Comparison of ENCODE assay signal across 7 mouse cellular contexts in the genomic region with DNA sequence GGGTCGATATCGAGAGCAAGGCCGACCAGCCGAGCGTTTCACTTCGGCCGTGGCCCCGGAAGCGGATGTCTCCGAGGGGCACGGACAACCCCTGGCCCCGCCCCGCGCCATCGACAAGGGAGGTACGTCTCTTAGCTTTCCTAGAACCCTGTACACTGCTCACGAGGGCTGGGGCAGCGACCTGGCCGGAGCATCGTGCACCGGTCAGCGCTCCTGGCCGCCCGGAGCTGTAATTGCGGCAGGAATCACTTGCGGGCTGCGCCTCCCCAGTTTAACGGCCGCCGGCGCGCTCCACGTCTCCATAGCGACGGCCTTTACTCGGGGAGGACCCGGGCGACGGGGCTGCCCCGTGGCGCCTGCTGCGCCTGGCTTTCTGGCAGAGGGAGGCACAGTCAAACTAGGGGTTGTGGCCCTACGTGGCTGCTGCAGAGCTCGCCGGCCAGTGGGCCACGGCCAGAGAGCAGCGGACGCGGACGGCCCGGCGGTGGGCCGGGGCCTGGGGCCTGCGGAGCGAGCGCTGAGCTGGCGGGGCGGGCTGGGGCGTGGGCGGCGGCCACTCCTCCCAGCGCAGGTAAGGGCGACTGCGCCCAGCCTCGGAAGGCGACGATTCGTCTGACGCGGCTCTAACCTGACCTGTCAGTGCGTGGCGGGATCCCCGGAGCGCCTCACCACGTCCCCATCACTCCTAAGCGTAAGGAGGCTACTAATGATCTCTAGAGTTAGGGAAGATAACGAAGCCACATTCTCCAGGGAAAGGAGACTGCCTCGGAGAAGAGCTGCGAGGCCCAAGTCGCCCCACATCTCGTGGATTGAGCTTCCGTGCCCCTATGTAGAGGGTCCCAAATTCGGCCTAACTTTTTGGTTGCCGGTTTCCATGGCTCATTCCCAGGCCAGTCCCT. TPM values are rescaled to one million over a fixed set of nuclear protein-coding genes. Genes with fewer than 3 reads are reported as not detected.
A peak's percentile ranks its signal among the peaks of the same experiment; 100 is the strongest.
DNase-seq lines count a peak whose midpoint lies in the region; ATAC-seq and TF ChIP-seq lines count a peak whose summit lies in the region.

A gene (plus strand): TSS at position 94 of the 899 bp plus-strand sequence.
A gene (minus strand): TSS at position 366 of the 899 bp plus-strand sequence.

- H3K4me2 ChIP-seq in embryonic facial prominence, embryonic 13.5 days = peak within 1 kb of the TSS; percentile 76
- peak within 1 kb of the TSS; percentile 86 for H3K4me2 ChIP-seq in limb, embryonic 11.5 days (ENCODE audit: low read depth, severe bottlenecking)
- H3K4me2 ChIP-seq in midbrain, embryonic 13.5 days (replicated peaks) = peak within 1 kb of the TSS; percentile 83

- H3K36me3 ChIP-seq in embryonic facial prominence, embryonic 13.5 days = peaks cover 25% of the 10 kb centered on the region
- no peaks in the 10 kb centered on the region for H3K36me3 ChIP-seq in kidney, adult 2 months (ENCODE audit: control insufficient read depth, insufficient read depth, low read length)
- 0 out of 2 replicates have a peak, but pooled peaks cover 3% of the 10 kb centered on the region for H3K36me3 ChIP-seq in limb, embryonic 11.5 days (ENCODE audit: control insufficient read depth, insufficient read depth, low read length)
- H3K36me3 ChIP-seq in midbrain, embryonic 13.5 days = peaks cover 24% of the 10 kb centered on the region
- peaks cover 11% of the 10 kb centered on the region; the same call in 1 of the 2 replicates for H3K36me3 ChIP-seq in small intestine, adult 2 months (ENCODE audit: control insufficient read depth, insufficient read depth, low read length)

- H3K27me3 ChIP-seq in embryonic facial prominence, embryonic 13.5 days = no peaks in the 10 kb centered on the region
- no peaks in the 10 kb centered on the region for H3K27me3 ChIP-seq in kidney, adult 2 months (replicated peaks; ENCODE audit: control insufficient read depth, insufficient read depth, low read length)
- no peaks in the 10 kb centered on the region for H3K27me3 ChIP-seq in limb, embryonic 11.5 days (ENCODE audit: control insufficient read depth, insufficient read depth, low read length)
- H3K27me3 ChIP-seq in midbrain, embryonic 13.5 days = no peaks in the 10 kb centered on the region
- no peaks in the 10 kb centered on the region for H3K27me3 ChIP-seq in small intestine, adult 2 months (ENCODE audit: control insufficient read depth, insufficient read depth, low read length)

- TF ChIP-seq POLR2A in kidney, adult 2 months (IDR thresholded peaks at IDR 0.05; ENCODE audit: low read depth, low read length) = peak; percentile 64
- peak; percentile 63; the same call in 1 of the 2 replicates for TF ChIP-seq POLR2A in small intestine, adult 2 months (IDR thresholded peaks at IDR 0.05; ENCODE audit: low read depth, low read length)

- peak; percentile 90 for DNase-seq in adrenal gland, postnatal 25 days
- peak; percentile 90 to 94 for DNase-seq in heart, adult 18-20 months
- DNase-seq in kidney, adult 2 months = peak; percentile 91
- DNase-seq in limb, embryonic 11.5 days (ENCODE audit: low spot score) = peak; percentile 87

- H3K4me3 ChIP-seq in embryonic facial prominence, embryonic 13.5 days = peak within 1 kb of the TSS; percentile 95
- H3K4me3 ChIP-seq in kidney, adult 2 months (ENCODE audit: insufficient read depth, low read depth, low read length) = peak within 1 kb of the TSS; percentile 70
- peak within 1 kb of the TSS; percentile 91 for H3K4me3 ChIP-seq in limb, embryonic 11.5 days (ENCODE audit: low read depth, low read length)
- peak within 1 kb of the TSS; percentile 96 for H3K4me3 ChIP-seq in midbrain, embryonic 13.5 days (replicated peaks)
- H3K4me3 ChIP-seq in small intestine, adult 2 months (ENCODE audit: low read depth, low read length) = peak within 1 kb of the TSS; percentile 94

- H3K9ac ChIP-seq in embryonic facial prominence, embryonic 13.5 days = peak within 1 kb of the TSS; percentile 95
- H3K9ac ChIP-seq in limb, embryonic 11.5 days (ENCODE audit: low read length) = peak within 1 kb of the TSS; percentile 87
- H3K9ac ChIP-seq in midbrain, embryonic 13.5 days (replicated peaks) = peak within 1 kb of the TSS; percentile 94

- peak within 1 kb of the TSS; percentile 92 for H3K27ac ChIP-seq in embryonic facial prominence, embryonic 13.5 days
- peak within 1 kb of the TSS; percentile 68 for H3K27ac ChIP-seq in kidney, adult 2 months (ENCODE audit: insufficient read depth, low read depth, low read length)
- H3K27ac ChIP-seq in limb, embryonic 11.5 days (replicated peaks; ENCODE audit: low read depth, low read length) = peak within 1 kb of the TSS; percentile 89
- H3K27ac ChIP-seq in midbrain, embryonic 13.5 days = peak within 1 kb of the TSS; percentile 94
- H3K27ac ChIP-seq in small intestine, adult 2 months (ENCODE audit: insufficient read depth, low read depth, low read length) = peak within 1 kb of the TSS; percentile 79

- under 1% methylated on average over 82 of the region's 84 CpGs for WGBS in embryonic facial prominence, embryonic 13.5 days
- WGBS in kidney, adult 2 months = under 1% methylated on average over 76 of the region's 84 CpGs
- WGBS in limb, embryonic 11.5 days = under 1% methylated on average over 79 of the region's 84 CpGs
- under 1% methylated on average over 83 of the region's 84 CpGs for WGBS in midbrain, embryonic 13.5 days
- 1% methylated on average over 84 of the region's 84 CpGs for WGBS in small intestine, adult 2 months

- peak; percentile 92 for ATAC-seq in embryonic facial prominence, embryonic 13.5 days (ENCODE audit: insufficient number of reproducible peaks, insufficient read depth, low FRiP score, low TSS enrichment, low read depth)
- ATAC-seq in limb, embryonic 11.5 days (ENCODE audit: insufficient number of reproducible peaks, low FRiP score, low TSS enrichment, low read depth) = peak; percentile 85
- ATAC-seq in midbrain, embryonic 13.5 days = peak; percentile 96

- no peak for TF ChIP-seq CTCF in kidney, adult 2 months (conservative IDR thresholded peaks at IDR 0.05; ENCODE audit: insufficient read depth, insufficient read length, low read depth, low read length)
- no peak for TF ChIP-seq CTCF in small intestine, adult 2 months (IDR thresholded peaks at IDR 0.05; ENCODE audit: extremely low read depth, insufficient read length, insufficient replicate concordance, low read depth, low read length)

- peaks cover 17% of the 10 kb centered on the region for H3K4me1 ChIP-seq in embryonic facial prominence, embryonic 13.5 days
- H3K4me1 ChIP-seq in kidney, adult 2 months (ENCODE audit: control insufficient read depth, insufficient read depth, low read length) = peaks cover 2% of the 10 kb centered on the region; the same call in 1 of the 2 replicates
- H3K4me1 ChIP-seq in limb, embryonic 11.5 days (ENCODE audit: control insufficient read depth, insufficient read depth, low read length) = peaks cover 3% of the 10 kb centered on the region; the same call in 1 of the 2 replicates
- peaks cover 23% of the 10 kb centered on the region for H3K4me1 ChIP-seq in midbrain, embryonic 13.5 days (replicated peaks)
- H3K4me1 ChIP-seq in small intestine, adult 2 months (ENCODE audit: control insufficient read depth, insufficient read depth, insufficient read length, low read length) = no peaks in the 10 kb centered on the region

- H3K9me3 ChIP-seq in embryonic facial prominence, embryonic 13.5 days = no peaks in the 10 kb centered on the region
- no peaks in the 10 kb centered on the region for H3K9me3 ChIP-seq in limb, embryonic 11.5 days (ENCODE audit: control insufficient read depth, low read length)
- H3K9me3 ChIP-seq in midbrain, embryonic 13.5 days = no peaks in the 10 kb centered on the region

RNA-seq across cellular contexts. Expression of the first gene that starts in this region (rescaled TPM):
- 42.0 and 56.9 TPM in 2 replicates for total RNA-seq in adrenal gland, postnatal 25 days (2021)
- polyA plus RNA-seq in embryonic facial prominence, embryonic 13.5 days (2015; fragmentation: Nextera tagmentation; extraction: Ambion mirVana) = 65.2 and 69.2 TPM in 2 replicates
- total RNA-seq in heart, adult 18-20 months (2021) = 10 to 100 TPM; 19.8 to 22.5 TPM
- polyA plus RNA-seq in kidney, adult 2 months (2012; rRNA removed) = 14.9 and 17.6 TPM in 2 replicates
- 42.4 and 47.8 TPM in 2 replicates for polyA plus RNA-seq in limb, embryonic 11.5 days (2014; fragmentation: Nextera tagmentation; extraction: Ambion mirVana)
- polyA plus RNA-seq in midbrain, embryonic 13.5 days (2015; fragmentation: Nextera tagmentation; extraction: Ambion mirVana) = 58.5 and 60.1 TPM in 2 replicates
- 2.6 and 4.1 TPM in 2 replicates for polyA plus RNA-seq in small intestine, adult 2 months (2012; rRNA removed)

RNA-seq across cellular contexts. Expression of the second gene that starts in this region (rescaled TPM):
- total RNA-seq in adrenal gland, postnatal 25 days (2021) = 250 and 265 TPM in 2 replicates
- 409 and 417 TPM in 2 replicates for polyA plus RNA-seq in embryonic facial prominence, embryonic 13.5 days (2015; fragmentation: Nextera tagmentation; extraction: Ambion mirVana)
- 100 to 1,000 TPM; 132 to 138 TPM for total RNA-seq in heart, adult 18-20 months (2021)
- polyA plus RNA-seq in kidney, adult 2 months (2012; rRNA removed) = 194 and 262 TPM in 2 replicates
- 277 and 305 TPM in 2 replicates for polyA plus RNA-seq in limb, embryonic 11.5 days (2014; fragmentation: Nextera tagmentation; extraction: Ambion mirVana)
- 293 and 296 TPM in 2 replicates for polyA plus RNA-seq in midbrain, embryonic 13.5 days (2015; fragmentation: Nextera tagmentation; extraction: Ambion mirVana)
- polyA plus RNA-seq in small intestine, adult 2 months (2012; rRNA removed) = 39.4 and 64.5 TPM in 2 replicates

Comparison
In these comparisons a context has a peak if more than half of its experiments do, and no peak if none do; other contexts are left out.
1. Peak in every context shown above with its lines: DNase-seq, ATAC-seq, H3K4me3 ChIP-seq and H3K27ac ChIP-seq.